ENCODE assay signal across 23 mouse cellular contexts in genomic region chr5:112565083-112565482, GRCm38 (mm10). TPM values are rescaled to one million over a fixed set of nuclear protein-coding genes. Genes with fewer than 3 reads are reported as not detected.
A peak's percentile ranks its signal among the peaks of the same experiment; 100 is the strongest.
DNase-seq lines count a peak whose midpoint lies in the region; ATAC-seq and TF ChIP-seq lines count a peak whose summit lies in the region.
"Had no signal": no experiment of that assay in that cellular context is flagged by ENCODE, and none has a peak within 500 bp of the region (broad histone marks: within the 10 kb centered on the region; RNA-seq: fewer than 3 reads in every experiment).

No protein-coding gene starts in this region.

- H3K27me3 ChIP-seq in forebrain, embryonic 16.5 days (replicated peaks; ENCODE audit: control insufficient read depth, insufficient read depth, low read length) = no peaks in the 10 kb centered on the region
- H3K27me3 ChIP-seq in forebrain, embryonic 15.5 days = no peaks in the 10 kb centered on the region
- H3K27me3 ChIP-seq in kidney, embryonic 15.5 days = peaks cover 26% of the 10 kb centered on the region; the same call in 1 of the 2 replicates
- peaks cover 28% of the 10 kb centered on the region; the same call in 1 of the 2 replicates for H3K27me3 ChIP-seq in E14TG2a.4 (ENCODE audit: insufficient read depth, low read length)
- H3K27me3 ChIP-seq: forebrain, embryonic 13.5 days; hindbrain, embryonic 15.5 days had no signal

- H3K4me2 ChIP-seq in forebrain, embryonic 16.5 days (ENCODE audit: low read length) = no peak overlapping the region
- no peak overlapping the region for H3K4me2 ChIP-seq in forebrain, embryonic 15.5 days (replicated peaks)
- H3K4me2 ChIP-seq in kidney, embryonic 15.5 days = 0 out of 2 replicates have a peak overlapping the region, but pooled peaks have one; percentile 2
- H3K4me2 ChIP-seq: forebrain, embryonic 13.5 days; heart, embryonic 12.5 days; heart, embryonic 15.5 days; hindbrain, embryonic 15.5 days had no signal

- ATAC-seq in forebrain, embryonic 16.5 days = no peak
- ATAC-seq in forebrain, embryonic 15.5 days (replicated peaks) = no peak
- peak; percentile 89 for ATAC-seq in kidney, embryonic 15.5 days (replicated peaks; ENCODE audit: low FRiP score)
- ATAC-seq: Patski had no signal

- no peak overlapping the region for H3K4me3 ChIP-seq in forebrain, embryonic 16.5 days (replicated peaks; ENCODE audit: low read length)
- H3K4me3 ChIP-seq in forebrain, embryonic 15.5 days = no peak overlapping the region
- H3K4me3 ChIP-seq in kidney, embryonic 15.5 days (replicated peaks) = no peak overlapping the region
- H3K4me3 ChIP-seq in E14TG2a.4 (replicated peaks; ENCODE audit: low read length) = 0 out of 2 replicates have a peak overlapping the region, but pooled peaks have one; percentile 17
- H3K4me3 ChIP-seq: forebrain, embryonic 10.5 days; forebrain, embryonic 13.5 days; heart, embryonic 12.5 days; heart, embryonic 15.5 days; hindbrain, embryonic 15.5 days had no signal

- peaks cover 48% of the 10 kb centered on the region for H3K4me1 ChIP-seq in forebrain, embryonic 16.5 days (replicated peaks; ENCODE audit: control insufficient read depth, insufficient read depth, low read length)
- peaks cover 54% of the 10 kb centered on the region for H3K4me1 ChIP-seq in forebrain, embryonic 15.5 days
- H3K4me1 ChIP-seq in kidney, embryonic 15.5 days = peaks cover 33% of the 10 kb centered on the region
- peaks cover 15% of the 10 kb centered on the region for H3K4me1 ChIP-seq in E14TG2a.4 (replicated peaks; ENCODE audit: low read depth, low read length)
- H3K4me1 ChIP-seq: heart, embryonic 12.5 days; heart, embryonic 15.5 days had no signal

- TF ChIP-seq CTCF in E14TG2a.4 (conservative IDR thresholded peaks at IDR 0.05; ENCODE audit: low read length) = no peak

- H3K9ac ChIP-seq in forebrain, embryonic 16.5 days (replicated peaks; ENCODE audit: low read depth, low read length) = no peak overlapping the region
- no peak overlapping the region for H3K9ac ChIP-seq in forebrain, embryonic 15.5 days (replicated peaks)
- no peak overlapping the region for H3K9ac ChIP-seq in kidney, embryonic 15.5 days
- H3K9ac ChIP-seq: forebrain, embryonic 13.5 days; heart, embryonic 12.5 days; heart, embryonic 15.5 days; hindbrain, embryonic 15.5 days had no signal

- no peaks in the 10 kb centered on the region; the same call in 1 of the 2 replicates for H3K36me3 ChIP-seq in forebrain, embryonic 16.5 days (ENCODE audit: control insufficient read depth, insufficient read depth)
- no peaks in the 10 kb centered on the region for H3K36me3 ChIP-seq in forebrain, embryonic 15.5 days
- no peaks in the 10 kb centered on the region for H3K36me3 ChIP-seq in kidney, embryonic 15.5 days
- H3K36me3 ChIP-seq in E14TG2a.4 (ENCODE audit: insufficient read depth, low read length) = no peaks in the 10 kb centered on the region
- H3K36me3 ChIP-seq: forebrain, embryonic 10.5 days; G1E; heart, embryonic 12.5 days; heart, embryonic 15.5 days; hindbrain, embryonic 15.5 days had no signal

- no peaks in the 10 kb centered on the region for H3K9me3 ChIP-seq in forebrain, embryonic 16.5 days (ENCODE audit: control insufficient read depth, low read length)
- no peaks in the 10 kb centered on the region for H3K9me3 ChIP-seq in forebrain, embryonic 15.5 days
- no peaks in the 10 kb centered on the region for H3K9me3 ChIP-seq in kidney, embryonic 15.5 days (replicated peaks)
- peaks cover 3% of the 10 kb centered on the region; the same call in 1 of the 2 replicates for H3K9me3 ChIP-seq in E14TG2a.4 (ENCODE audit: low read length)
- H3K9me3 ChIP-seq: forebrain, embryonic 10.5 days; forebrain, embryonic 13.5 days; heart, embryonic 12.5 days; heart, embryonic 15.5 days; hindbrain, embryonic 15.5 days had no signal

- DNase-seq in kidney, postnatal 14 days = no peak
- peak; percentile 47 to 68 for DNase-seq in kidney, postnatal 4 days
- no peak for DNase-seq in kidney, postnatal 25 days
- DNase-seq: adrenal gland, postnatal 10 days; adrenal gland, postnatal 36 days; cerebellum, adult 18-20 months; cerebellum, adult 9-10 months; cerebellum, postnatal 14 days; gastrocnemius, postnatal 25 days; heart, adult 18-20 months; heart, postnatal 10 days; heart, postnatal 36 days had no signal

- 81% methylated on average over 17 of the region's 17 CpGs for WGBS in forebrain, embryonic 16.5 days
- WGBS in forebrain, embryonic 15.5 days = 86% methylated on average over 17 of the region's 17 CpGs
- WGBS in kidney, embryonic 15.5 days = 59% methylated on average over 17 of the region's 17 CpGs

- H3K27ac ChIP-seq in forebrain, embryonic 16.5 days (ENCODE audit: low read length) = 0 out of 2 replicates have a peak overlapping the region, but pooled peaks have one; percentile 4
- no peak overlapping the region for H3K27ac ChIP-seq in forebrain, embryonic 15.5 days (replicated peaks)
- H3K27ac ChIP-seq in kidney, embryonic 15.5 days = peak overlapping the region; percentile 64
- H3K27ac ChIP-seq: forebrain, embryonic 10.5 days; forebrain, embryonic 13.5 days; heart, embryonic 15.5 days; hindbrain, embryonic 15.5 days had no signal

RNA-seq across cellular contexts. Expression of gene Sez6l, which starts 11.9 kb away (rescaled TPM):
- polyA plus RNA-seq in forebrain, embryonic 16.5 days (2015; fragmentation: Nextera tagmentation; extraction: Ambion mirVana) = 32.2 and 41.9 TPM in 2 replicates
- polyA plus RNA-seq in forebrain, embryonic 15.5 days (2015; fragmentation: Nextera tagmentation; extraction: Ambion mirVana) = 33.1 and 33.3 TPM in 2 replicates
- 0.41 and 0.82 TPM in 2 replicates for polyA plus RNA-seq in kidney, embryonic 15.5 days (2015; fragmentation: Nextera tagmentation; extraction: Ambion mirVana)
- polyA plus RNA-seq: G1E had no signal

Comparison
In these comparisons a context has a peak if more than half of its experiments do, and no peak if none do; other contexts are left out.
1. DNase-seq: peak in kidney, postnatal 4 days (2 of 2); none in kidney, postnatal 14 days (single experiment) and kidney, postnatal 25 days (0 of 2).
2. RNA of gene Sez6l, which starts 11.9 kb away (polyA plus RNA-seq): 32.2 to 41.9 TPM in forebrain, embryonic 16.5 days and 33.1 to 33.3 TPM in forebrain, embryonic 15.5 days; 0.41 to 0.82 TPM in kidney, embryonic 15.5 days; every median in the first group is over 10 times any median in the second.